Mouse (Mus musculus): ENCODE measurements around the gene Morc3. TPM values are rescaled to one million over a fixed set of nuclear protein-coding genes. Genes with fewer than 3 reads are reported as not detected.
A peak's percentile ranks its signal among the peaks of the same experiment; 100 is the strongest.

The Morc3 gene
- 6.2 and 11.8 TPM in 2 replicates for polyA plus RNA-seq (2012; rRNA removed)
- 14.5 and 16.4 TPM in 2 replicates for polyA plus RNA-seq (2014; fragmentation: Nextera tagmentation; extraction: Ambion mirVana)

- Histone ChIP-seq H3K36me3 (replicated peaks; ENCODE audit: control insufficient read depth, insufficient read depth, low read depth) (no peaks in the 10 kb centered on the region), H3K4me1 (replicated peaks; ENCODE audit: control insufficient read depth in 2 of 2, insufficient read depth in 2 of 2, low read length in 1 of 2) (peaks cover 15 to 18% of the 10 kb centered on the region in 2 experiments), H3K4me2 (ENCODE audit: low read depth) (peak within 1 kb of the TSS; percentile 87), H3K27ac (peak within 1 kb of the TSS; percentile 65), H3K27me3 (ENCODE audit: control insufficient read depth, insufficient read depth, low read length) (no peaks in the 10 kb centered on the region), H3K9me3 (ENCODE audit: control insufficient read depth, low read length) (no peaks in the 10 kb centered on the region; the same call in 1 of the 2 replicates), H3K9ac (replicated peaks) (peak within 1 kb of the TSS; percentile 84), H3K4me3 (ENCODE audit: insufficient read depth in 1 of 2, low read depth in 2 of 2, low read length in 2 of 2) (peak within 1 kb of the TSS; percentile 84 to 98)
- TF ChIP-seq CTCF (IDR thresholded peaks at IDR 0.05; ENCODE audit: low read depth): no peak
- no peak for TF ChIP-seq EP300 (IDR thresholded peaks at IDR 0.05; ENCODE audit: low read depth)
- DNase-seq (ENCODE audit: low read depth in 3 of 3, low spot score in 3 of 3) (peak; percentile 98 to 99 (median 99)), ATAC-seq (ENCODE audit: insufficient read depth) (peak; percentile 95)
- 12% methylated on average over 55 of the region's 55 CpGs for WGBS (ENCODE audit: insufficient replicate concordance)
Observed at GRCm38 (mm10) chr16:93831627-93832395, at the start of gene Morc3. Morc3 (plus strand) TSS chr16:93832121.

- WGBS (ENCODE audit: insufficient replicate concordance): 79% methylated on average over 7 of the region's 7 CpGs
- H3K4me3 ChIP-seq (ENCODE audit: insufficient read depth in 1 of 2, low read depth in 2 of 2, low read length in 2 of 2): no peak overlapping the region
- TF ChIP-seq EP300 (IDR thresholded peaks at IDR 0.05; ENCODE audit: low read depth) (no peak), CTCF (IDR thresholded peaks at IDR 0.05; ENCODE audit: low read depth) (peak; percentile 41)
- H3K9me3 ChIP-seq (ENCODE audit: control insufficient read depth, low read length): no peaks in the 10 kb centered on the region; the same call in 1 of the 2 replicates
- H3K4me2 ChIP-seq (ENCODE audit: low read depth): no peak overlapping the region
- ATAC-seq (ENCODE audit: insufficient read depth) (no peak), DNase-seq (ENCODE audit: low read depth in 3 of 3, low spot score in 3 of 3) (no peak)
- no peaks in the 10 kb centered on the region for H3K36me3 ChIP-seq (replicated peaks; ENCODE audit: control insufficient read depth, insufficient read depth, low read depth)
- no peak overlapping the region for H3K9ac ChIP-seq (replicated peaks)
- peaks cover 8 to 26% of the 10 kb centered on the region in 2 experiments for H3K4me1 ChIP-seq (replicated peaks; ENCODE audit: control insufficient read depth in 2 of 2, insufficient read depth in 2 of 2, low read length in 1 of 2)
- H3K27ac ChIP-seq: no peak overlapping the region
- no peaks in the 10 kb centered on the region for H3K27me3 ChIP-seq (ENCODE audit: control insufficient read depth, insufficient read depth, low read length)
Observed at GRCm38 (mm10) chr16:93784175-93784574, 47.7 kb upstream of the Morc3 start.

- Histone ChIP-seq H3K4me3 (ENCODE audit: insufficient read depth in 1 of 2, low read depth in 2 of 2, low read length in 2 of 2) (no peak overlapping the region), H3K27ac (no peak overlapping the region), H3K9me3 (ENCODE audit: control insufficient read depth, low read length) (no peaks in the 10 kb centered on the region; the same call in 1 of the 2 replicates), H3K27me3 (ENCODE audit: control insufficient read depth, insufficient read depth, low read length) (no peaks in the 10 kb centered on the region), H3K36me3 (replicated peaks; ENCODE audit: control insufficient read depth, insufficient read depth, low read depth) (no peaks in the 10 kb centered on the region), H3K4me2 (ENCODE audit: low read depth) (no peak overlapping the region), H3K9ac (replicated peaks) (no peak overlapping the region), H3K4me1 (replicated peaks; ENCODE audit: control insufficient read depth in 2 of 2, insufficient read depth in 2 of 2, low read length in 1 of 2) (peaks cover 8 to 15% of the 10 kb centered on the region in 2 experiments)
- DNase-seq (ENCODE audit: low read depth in 3 of 3, low spot score in 3 of 3): peak; percentile 22 to 45 (median 37)
- 20% methylated on average over 9 of the region's 9 CpGs for WGBS (ENCODE audit: insufficient replicate concordance)
- ATAC-seq (ENCODE audit: insufficient read depth): peak; percentile 65
- TF ChIP-seq CTCF (IDR thresholded peaks at IDR 0.05; ENCODE audit: low read depth) (peak; percentile 97), EP300 (IDR thresholded peaks at IDR 0.05; ENCODE audit: low read depth) (no peak)
Observed at GRCm38 (mm10) chr16:93785805-93786204, 46.1 kb upstream of the Morc3 start.

GRCm38 (mm10) chr16:93788388-93788787 lies 43.5 kb upstream of the Morc3 start:
- Histone ChIP-seq H3K4me2 (ENCODE audit: low read depth) (peak overlapping the region; percentile 12; the same call in 1 of the 2 replicates), H3K36me3 (replicated peaks; ENCODE audit: control insufficient read depth, insufficient read depth, low read depth) (no peaks in the 10 kb centered on the region), H3K9ac (replicated peaks) (no peak overlapping the region), H3K9me3 (ENCODE audit: control insufficient read depth, low read length) (no peaks in the 10 kb centered on the region; the same call in 1 of the 2 replicates), H3K4me3 (ENCODE audit: insufficient read depth in 1 of 2, low read depth in 2 of 2, low read length in 2 of 2) (no peak overlapping the region), H3K4me1 (replicated peaks; ENCODE audit: control insufficient read depth in 2 of 2, insufficient read depth in 2 of 2, low read length in 1 of 2) (peaks cover 8 to 12% of the 10 kb centered on the region in 2 experiments), H3K27ac (no peak overlapping the region), H3K27me3 (ENCODE audit: control insufficient read depth, insufficient read depth, low read length) (no peaks in the 10 kb centered on the region)
- 71% methylated on average over 4 of the region's 4 CpGs for WGBS (ENCODE audit: insufficient replicate concordance)
- DNase-seq (ENCODE audit: low read depth in 3 of 3, low spot score in 3 of 3) (no peak), ATAC-seq (ENCODE audit: insufficient read depth) (peak; percentile 63; the same call in 1 of the 2 replicates)
- TF ChIP-seq CTCF (IDR thresholded peaks at IDR 0.05; ENCODE audit: low read depth) (no peak), EP300 (IDR thresholded peaks at IDR 0.05; ENCODE audit: low read depth) (no peak)

- peaks cover 8 to 12% of the 10 kb centered on the region in 2 experiments for H3K4me1 ChIP-seq (replicated peaks; ENCODE audit: control insufficient read depth in 2 of 2, insufficient read depth in 2 of 2, low read length in 1 of 2)
- no peaks in the 10 kb centered on the region for H3K36me3 ChIP-seq (replicated peaks; ENCODE audit: control insufficient read depth, insufficient read depth, low read depth)
- no peak for ATAC-seq (ENCODE audit: insufficient read depth)
- no peak overlapping the region for H3K27ac ChIP-seq
- TF ChIP-seq EP300 (IDR thresholded peaks at IDR 0.05; ENCODE audit: low read depth) (no peak), CTCF (IDR thresholded peaks at IDR 0.05; ENCODE audit: low read depth) (no peak)
- H3K4me2 ChIP-seq (ENCODE audit: low read depth): no peak overlapping the region
- WGBS (ENCODE audit: insufficient replicate concordance): 67% methylated on average over 8 of the region's 8 CpGs
- DNase-seq (ENCODE audit: low read depth in 3 of 3, low spot score in 3 of 3): no peak
- H3K9me3 ChIP-seq (ENCODE audit: control insufficient read depth, low read length): no peaks in the 10 kb centered on the region; the same call in 1 of the 2 replicates
- no peak overlapping the region for H3K9ac ChIP-seq (replicated peaks)
- H3K4me3 ChIP-seq (ENCODE audit: insufficient read depth in 1 of 2, low read depth in 2 of 2, low read length in 2 of 2): no peak overlapping the region
- H3K27me3 ChIP-seq (ENCODE audit: control insufficient read depth, insufficient read depth, low read length): no peaks in the 10 kb centered on the region
Observed at GRCm38 (mm10) chr16:93788881-93789280, 43.0 kb upstream of the Morc3 start.

Measured in liver, embryonic 14.5 days (tissue).